Mouse (Mus musculus) kidney, postnatal 0 days (tissue): ENCODE results near the gene 4932438H23Rik. TPM values are rescaled to one million over a fixed set of nuclear protein-coding genes. Genes with fewer than 3 reads are reported as not detected.

Experiments
- ATAC-seq: fragments of 200-750 bp; cut with Nextera tagmentation; replicated peaks from 2 replicates; pipeline ENCODE4 v1.8.0; 2017; ENCODE audit warnings: low read depth, moderate number of reproducible peaks, moderate TSS enrichment, moderate library complexity; ENCODE audit not compliant: low FRiP score
- DNase-seq: peaks from one replicate; pipeline ENCODE4 v3.0.0-alpha.2; 2016; ENCODE audit warnings: low spot score
- H3K27ac ChIP-seq: fragments of 300-500 bp; sonication (generic); 2 replicates; pipeline ENCODE4 v1.5.1; 2014; ENCODE audit warnings: mild to moderate bottlenecking
- H3K27me3 ChIP-seq: fragments of 300-500 bp; sonication (generic); 2 replicates; pipeline ENCODE4 v1.6.1; 2014; ENCODE audit warnings: low read length, mixed read lengths; ENCODE audit not compliant: insufficient read depth
- H3K36me3 ChIP-seq: fragments of 300-500 bp; sonication (generic); 2 replicates; pipeline ENCODE4 v1.6.1; 2014; ENCODE audit warnings: low read length, mixed read lengths; ENCODE audit not compliant: insufficient read depth
- H3K4me1 ChIP-seq: fragments of 300-500 bp; sonication (generic); replicated peaks from 2 replicates; pipeline ENCODE4 v1.6.1; 2014; ENCODE audit warnings: antibody characterized with exemption, low read length, mixed read lengths; ENCODE audit not compliant: insufficient read depth
- H3K4me2 ChIP-seq: fragments of 300-500 bp; sonication (generic); 2 replicates; pipeline ENCODE4 v1.6.1; 2014; ENCODE audit warnings: mild to moderate bottlenecking, low read length, moderate library complexity, mixed read lengths
- H3K4me3 ChIP-seq: fragments of 300-500 bp; sonication (generic); replicated peaks from 2 replicates; pipeline ENCODE4 v1.5.1; 2014; ENCODE audit warnings: low read depth, low read length
- H3K9ac ChIP-seq: fragments of 300-500 bp; sonication (generic); 2 replicates; pipeline ENCODE4 v1.6.1; 2014; ENCODE audit warnings: low read depth, low read length
- H3K9me3 ChIP-seq: fragments of 300-500 bp; sonication (generic); replicated peaks from 2 replicates; pipeline ENCODE4 v1.6.1; 2016; ENCODE audit warnings: low read length, inconsistent platforms, mixed read lengths
- CTCF ChIP-seq: IDR thresholded peaks from 2 replicates; pipeline ENCODE4 v1.5.1; 2016; ENCODE audit warnings: antibody characterized with exemption, low read depth, mild to moderate bottlenecking, moderate library complexity
- WGBS: fragments of 180-500 bp; shearing (Covaris S2); extraction: QIAGEN DNeasy Blood & Tissue Kit; methylation state at CpG from one replicate; pipeline ENCODE4 v1.1.7; 2014; 5-methylcytosine and 5-hydroxymethylcytosine counted together
- polyA plus RNA-seq: library from polyadenylated mRNA; unstranded; fragments of >200 nt; fragmentation: Nextera tagmentation; extraction: Ambion mirVana; gene quantifications from 2 replicates; pipeline ENCODE4 v1.2.1, GENCODE M21; 2015

The 4932438H23Rik gene
- polyA plus RNA-seq, 1 experiment from 2014 or later, result 0.07 TPM

GRCm38 (mm10) chr16:91136607-91137006 lies 41.7 kb upstream of the 4932438H23Rik start:
- ATAC-seq, result no peak
- no peaks in the 10 kb centered on the region for H3K36me3 ChIP-seq
- peaks cover 24% of the 10 kb centered on the region for H3K27me3 ChIP-seq
- TF ChIP-seq CTCF, result no peak
- H3K4me2 ChIP-seq, result no peak overlapping the region
- no peaks in the 10 kb centered on the region for H3K9me3 ChIP-seq
- DNase-seq, result no peak
- no peak overlapping the region for H3K9ac ChIP-seq
- 80% methylated on average over 3 of the region's 3 CpGs for WGBS
- no peak overlapping the region for H3K4me3 ChIP-seq
- no peak overlapping the region for H3K27ac ChIP-seq
- no peaks in the 10 kb centered on the region for H3K4me1 ChIP-seq

- Histone ChIP-seq H3K4me1 (no peaks in the 10 kb centered on the region), H3K9ac (no peak overlapping the region), H3K9me3 (no peaks in the 10 kb centered on the region), H3K27ac (no peak overlapping the region), H3K4me2 (no peak overlapping the region), H3K4me3 (no peak overlapping the region), H3K36me3 (no peaks in the 10 kb centered on the region), H3K27me3 (no peaks in the 10 kb centered on the region)
- DNase-seq (no peak), ATAC-seq (no peak)
- 82% methylated on average over 15 of the region's 15 CpGs for WGBS
- TF ChIP-seq CTCF, result no peak
Observed at GRCm38 (mm10) chr16:91129916-91130315, 35.0 kb upstream of the 4932438H23Rik start.

GRCm38 (mm10) chr16:91128431-91128830 lies 33.5 kb upstream of the 4932438H23Rik start:
- TF ChIP-seq CTCF, result no peak
- H3K27ac ChIP-seq, result no peak overlapping the region
- H3K4me1 ChIP-seq, result no peaks in the 10 kb centered on the region
- no peak overlapping the region for H3K4me2 ChIP-seq
- ATAC-seq (no peak), DNase-seq (no peak)
- H3K9ac ChIP-seq, result no peak overlapping the region
- no peaks in the 10 kb centered on the region for H3K9me3 ChIP-seq
- no peak overlapping the region for H3K4me3 ChIP-seq
- no peaks in the 10 kb centered on the region for H3K36me3 ChIP-seq
- 87% methylated on average over 4 of the region's 4 CpGs for WGBS
- H3K27me3 ChIP-seq, result no peaks in the 10 kb centered on the region

DNA sequence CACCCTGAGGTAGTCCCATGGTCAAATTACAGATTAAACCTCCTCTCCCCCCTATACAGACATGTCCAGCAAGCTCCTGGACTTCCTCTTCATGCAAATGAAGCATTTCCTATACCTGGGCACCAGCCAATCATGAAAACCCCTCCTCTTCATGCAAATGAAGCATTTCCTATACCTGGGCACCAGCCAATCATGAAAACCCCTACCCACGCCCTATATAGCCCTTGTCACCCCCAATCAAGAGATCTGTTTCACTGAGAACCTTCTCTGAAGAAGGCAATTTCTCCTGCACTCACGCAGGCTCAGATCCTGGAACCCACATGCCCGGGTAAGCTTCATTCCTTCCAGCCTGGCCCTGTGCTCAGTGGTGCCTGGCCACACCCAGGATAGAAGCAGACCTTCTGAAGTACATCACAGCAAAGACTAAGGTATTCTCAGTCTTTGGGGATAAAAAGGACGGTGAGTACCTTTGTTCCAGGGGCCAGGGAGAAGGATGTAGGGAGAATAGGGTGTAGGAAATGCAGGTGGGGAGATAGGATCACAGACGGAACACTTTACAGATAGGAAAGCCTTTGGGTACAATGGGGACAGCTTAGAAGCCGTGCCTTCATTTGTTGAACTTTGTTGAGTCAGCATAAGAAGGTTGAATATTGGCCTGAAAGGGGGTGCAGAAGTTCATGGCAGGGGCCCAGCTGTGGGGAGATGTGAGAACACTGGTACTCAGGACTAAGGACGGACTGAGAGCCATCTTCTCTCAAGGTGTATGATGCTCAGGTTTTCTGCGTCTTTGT lies 32.0 kb upstream of the 4932438H23Rik start:
- H3K27me3 ChIP-seq, result no peaks in the 10 kb centered on the region
- WGBS, result 79% methylated on average over 8 of the region's 8 CpGs
- ATAC-seq, result no peak
- no peak overlapping the region for H3K9ac ChIP-seq
- no peaks in the 10 kb centered on the region for H3K9me3 ChIP-seq
- TF ChIP-seq CTCF, result no peak
- no peaks in the 10 kb centered on the region for H3K4me1 ChIP-seq
- no peak overlapping the region for H3K4me2 ChIP-seq
- no peaks in the 10 kb centered on the region for H3K36me3 ChIP-seq
- no peak overlapping the region for H3K27ac ChIP-seq
- no peak for DNase-seq
- no peak overlapping the region for H3K4me3 ChIP-seq

DNA sequence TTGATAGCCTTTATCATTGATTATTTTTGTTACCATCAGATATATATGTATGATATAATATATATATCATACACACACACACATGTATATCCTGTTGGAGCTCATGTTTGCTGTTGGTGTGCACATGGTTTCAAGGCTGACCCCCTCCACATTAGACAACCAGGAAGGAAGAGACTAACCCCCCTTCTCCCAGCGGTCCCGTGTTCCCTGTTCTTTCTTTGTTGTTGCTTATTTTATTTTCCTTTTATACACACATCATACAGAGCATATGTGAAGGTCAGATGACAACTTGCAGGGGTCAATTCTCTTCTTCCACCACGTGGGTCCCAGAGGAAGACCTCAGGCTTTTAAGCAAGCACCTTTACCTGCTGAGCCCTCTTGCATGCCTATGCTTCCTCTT lies 29.3 kb upstream of the 4932438H23Rik start:
- Histone ChIP-seq H3K27ac (no peak overlapping the region), H3K27me3 (no peaks in the 10 kb centered on the region), H3K4me3 (no peak overlapping the region), H3K9ac (no peak overlapping the region), H3K9me3 (no peaks in the 10 kb centered on the region), H3K4me1 (no peaks in the 10 kb centered on the region), H3K36me3 (no peaks in the 10 kb centered on the region), H3K4me2 (no peak overlapping the region)
- DNase-seq, result no peak
- no peak for ATAC-seq
- WGBS, result 72% methylated on average over 3 of the region's 3 CpGs
- no peak for TF ChIP-seq CTCF

DNA sequence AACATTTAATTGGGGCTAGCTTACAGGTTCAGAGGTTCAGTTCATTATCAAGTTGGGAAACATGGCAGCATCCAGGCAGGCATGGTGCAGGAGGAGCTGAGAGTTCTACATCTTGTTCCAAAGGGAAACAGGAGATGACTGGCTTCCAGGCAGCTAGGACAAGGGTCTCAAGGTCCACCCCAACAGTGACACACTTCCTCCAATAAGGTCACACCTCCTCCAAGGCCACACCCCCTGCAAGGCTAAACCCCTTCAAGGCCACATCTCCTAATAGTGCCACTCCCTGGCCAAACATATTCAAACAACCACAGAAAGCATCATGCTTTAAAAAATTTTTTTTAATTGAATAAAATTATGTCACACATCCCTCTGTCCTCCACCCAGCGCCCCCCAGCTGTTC lies 28.9 kb upstream of the 4932438H23Rik start:
- WGBS, result 75% methylated on average over 1 of the region's 1 CpGs
- Histone ChIP-seq H3K9me3 (no peaks in the 10 kb centered on the region), H3K27ac (no peak overlapping the region), H3K27me3 (no peaks in the 10 kb centered on the region), H3K36me3 (no peaks in the 10 kb centered on the region), H3K4me1 (no peaks in the 10 kb centered on the region), H3K9ac (no peak overlapping the region), H3K4me2 (no peak overlapping the region), H3K4me3 (no peak overlapping the region)
- no peak for TF ChIP-seq CTCF
- DNase-seq (no peak), ATAC-seq (no peak)

- TF ChIP-seq CTCF, result no peak
- 66% methylated on average over 6 of the region's 6 CpGs for whole genome bisulfite sequencing
Observed at GRCm38 (mm10) chr16:91119879-91120278, 25.0 kb upstream of the 4932438H23Rik start.

More at GRCm38 (mm10) chr16:91119879-91120278, 25.0 kb upstream of the 4932438H23Rik start:
- Histone ChIP-seq H3K9me3 (no peaks in the 10 kb centered on the region), H3K27ac (no peak overlapping the region), H3K4me2 (no peak overlapping the region), H3K36me3 (no peaks in the 10 kb centered on the region), H3K4me1 (no peaks in the 10 kb centered on the region), H3K27me3 (no peaks in the 10 kb centered on the region), H3K4me3 (no peak overlapping the region), H3K9ac (no peak overlapping the region)
- no peak for ATAC-seq
- no peak for DNase-seq
